Mouse (Mus musculus) CD8-positive naive resting alpha-beta T cell, adult 57 days (primary cell): ENCODE measurements around the gene Ndufb4. TPM values are rescaled to one million over a fixed set of nuclear protein-coding genes. Genes with fewer than 3 reads are reported as not detected.

Experiments used
- total RNA-seq: library from RNA; stranded (reverse); gene quantifications from one replicate; pipeline ENCODE4 v1.2.4, GENCODE M21; 2023

Gene Ndufb4
- 29.6 TPM for total RNA-seq

GRCm38 (mm10) chr16:37653731-37654657 is at the start of gene Ndufb4:
TSS of gene Ndufb4 (minus strand) at chr16:37654453.

Other genes starting within 250 kb of the Ndufb4 start
- 15.6 TPM for gene Gtf2e1, start 114.7 kb downstream of the Ndufb4 start, total RNA-seq
- 15.4 TPM for gene Rabl3, start 114.6 kb downstream of the Ndufb4 start, total RNA-seq
- not detected for gene Hgd, start 74.3 kb downstream of the Ndufb4 start, total RNA-seq
- 0.24 TPM for gene Fstl1, start 122.4 kb upstream of the Ndufb4 start, total RNA-seq
- gene Gm36028, start 206.7 kb upstream of the Ndufb4 start, total RNA-seq, result not detected
- 34.0 TPM for gene Lrrc58, start 213.9 kb upstream of the Ndufb4 start, total RNA-seq